Mouse (Mus musculus): ENCODE results near the gene Slc25a34.

DNA sequence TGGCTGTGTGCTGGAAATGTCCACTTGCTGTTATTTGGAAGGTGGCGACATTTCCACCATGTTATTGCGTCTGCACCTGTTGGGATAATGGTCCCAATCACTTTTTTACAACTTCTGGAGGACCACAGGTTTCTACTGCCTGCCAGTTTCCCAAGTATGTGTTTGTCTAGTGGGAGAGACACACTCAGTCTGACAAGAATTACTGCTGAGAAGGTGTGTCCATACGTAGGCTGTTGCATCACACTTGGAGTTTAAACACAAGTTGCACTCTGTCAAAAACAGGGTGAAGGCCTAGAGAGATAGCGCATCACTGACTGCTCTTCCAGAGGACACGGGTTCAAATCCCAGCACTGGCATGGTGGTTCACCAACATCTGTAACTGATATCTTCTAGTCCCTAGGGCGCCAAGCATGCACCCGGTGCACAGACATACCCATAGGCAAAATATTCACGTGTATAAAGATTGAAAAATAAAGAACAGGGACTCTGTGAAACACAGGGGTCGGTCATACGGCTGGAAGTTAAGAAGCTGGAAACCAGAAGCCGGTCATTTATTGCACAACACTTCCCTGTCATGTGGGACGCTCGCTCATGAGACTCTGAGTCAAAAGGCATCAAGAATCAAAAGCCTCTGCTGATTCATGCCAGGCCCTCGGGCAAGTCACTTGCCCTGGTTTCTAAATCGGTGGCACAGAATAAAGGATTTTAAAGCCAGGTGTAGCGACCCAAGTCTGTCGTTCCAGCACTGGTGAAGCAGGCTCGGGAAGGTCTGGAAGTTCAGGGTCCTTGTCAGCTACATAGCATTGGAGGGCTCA, 46.5 kb upstream of the Slc25a34 start:
- TF ChIP-seq GATA1 (IDR thresholded peaks at IDR 0.05; ENCODE audit: borderline replicate concordance, low read length) (no peak), CTCF (IDR thresholded peaks at IDR 0.05; ENCODE audit: low read depth, low read length) (no peak), TAL1 (conservative IDR thresholded peaks at IDR 0.05; ENCODE audit: low read depth, low read length) (no peak), POLR2AphosphoS5 (IDR thresholded peaks at IDR 0.05; ENCODE audit: insufficient replicate concordance, low read depth, low read length) (no peak)
